Mouse (Mus musculus): ENCODE measurements around the gene Olfr642.

Olfr642 gene

DNA sequence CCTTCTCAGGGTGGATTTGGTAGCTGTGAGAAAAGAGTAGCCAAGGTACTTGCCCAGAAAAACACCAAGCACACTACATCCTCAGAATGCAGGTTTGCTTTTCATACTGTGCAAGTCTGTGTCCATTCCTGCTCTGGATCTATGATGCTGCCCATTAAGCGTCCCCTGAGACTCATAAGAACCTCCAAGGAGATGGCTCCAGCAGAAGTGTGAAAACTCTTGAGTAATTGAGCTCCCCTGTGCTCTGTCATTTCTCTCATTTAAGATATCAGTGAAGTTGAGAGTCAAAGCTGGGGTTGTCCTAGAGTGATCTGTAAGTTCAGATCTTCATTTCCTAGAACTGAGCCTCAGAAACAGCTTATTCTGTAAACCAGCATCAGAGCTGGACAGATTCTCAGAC is at the start of gene Olfr642:
TSS of gene Olfr642 (minus strand) at position 101 of the 400 bp plus-strand sequence.
- no peak for DNase-seq (ENCODE audit: low spot score)

DNA sequence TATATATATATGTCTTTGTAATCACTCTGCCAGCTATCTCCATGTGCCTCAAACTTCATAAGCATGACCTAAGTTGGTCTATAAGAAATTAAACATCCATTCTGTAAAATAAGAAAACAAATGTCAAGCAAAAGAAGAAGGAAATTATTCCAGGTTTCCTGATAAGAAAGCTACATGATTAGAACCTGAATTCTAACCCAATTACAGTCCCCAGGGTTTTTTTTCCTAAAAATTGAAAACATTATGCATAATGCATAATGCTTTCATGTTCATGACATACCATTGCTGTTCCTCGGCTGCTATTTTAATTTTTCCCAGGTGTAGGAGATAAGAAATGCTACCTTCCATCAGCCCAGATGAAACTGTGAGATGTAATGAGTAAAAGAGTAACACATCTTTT is 32.9 kb upstream of the Olfr642 start, which contains the start of gene Olfr645:
TSS of gene Olfr645 (minus strand) at position 101 of the 400 bp plus-strand sequence.
- DNase-seq (ENCODE audit: low spot score) = no peak

DNA sequence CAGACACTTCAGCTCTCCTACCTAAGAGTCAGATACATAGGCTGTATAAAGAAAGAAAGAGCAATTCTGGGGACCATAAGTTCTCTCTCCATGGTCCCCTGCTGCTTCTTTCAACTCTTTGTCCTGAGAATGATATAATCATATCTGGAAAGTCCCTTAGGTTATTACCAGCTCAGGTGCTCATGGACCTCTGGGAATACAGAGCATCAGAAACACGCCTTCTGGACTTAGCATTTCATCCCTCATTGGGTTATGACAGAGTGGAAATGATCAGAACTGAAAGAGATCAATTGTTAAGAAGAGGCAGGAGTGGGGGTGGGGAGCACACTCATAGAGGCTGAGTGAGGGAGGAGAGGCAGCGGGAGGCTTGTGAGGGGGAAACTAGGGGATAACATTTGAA is 19.3 kb upstream of the Olfr642 start, which contains the start of gene Olfr644:
TSS of gene Olfr644 (minus strand) at position 101 of the 400 bp plus-strand sequence.
- DNase-seq (ENCODE audit: low spot score) = no peak

DNA sequence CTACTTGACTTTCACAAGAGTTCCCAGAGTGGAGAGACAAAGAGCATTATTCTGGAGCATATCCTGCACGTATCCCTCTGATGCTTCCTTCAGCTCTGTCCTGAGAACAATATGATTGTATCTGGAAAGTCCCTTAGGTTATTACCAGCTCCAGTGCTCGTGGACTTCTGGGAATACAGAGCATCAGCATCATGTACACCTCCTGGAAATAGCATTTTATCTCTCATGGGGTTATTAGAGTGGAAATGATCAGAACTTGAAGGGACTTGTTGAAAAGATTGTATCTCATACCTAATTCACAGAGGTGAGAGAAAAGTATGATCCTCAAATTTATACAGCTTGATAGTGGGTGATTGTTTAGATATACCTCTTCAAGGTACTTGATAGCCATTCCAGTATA is 8.9 kb upstream of the Olfr642 start, which contains the start of gene 4930516K23Rik:
TSS of gene 4930516K23Rik (minus strand) at position 101 of the 400 bp plus-strand sequence.
- DNase-seq (ENCODE audit: low spot score) = no peak

DNA sequence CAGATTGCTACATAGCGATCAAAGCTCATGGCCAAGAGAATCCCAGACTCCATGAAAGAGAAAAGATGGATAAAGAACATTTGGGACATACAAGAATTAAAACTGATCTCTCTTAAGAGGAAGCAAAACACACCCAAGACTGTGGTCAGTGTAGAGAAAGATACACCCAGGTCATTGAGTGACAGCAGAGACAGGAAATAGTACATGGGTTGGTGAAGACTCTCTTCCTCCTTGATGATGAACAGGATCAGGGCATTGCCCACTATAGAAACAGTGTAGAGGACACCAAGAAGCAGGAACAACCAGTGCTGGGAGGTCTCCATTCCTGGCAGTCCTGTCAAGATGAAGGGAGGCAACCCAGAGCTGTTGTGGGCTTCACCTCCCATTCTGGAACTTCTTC is 6.7 kb upstream of the Olfr642 start:
- DNase-seq (ENCODE audit: low spot score) = no peak

DNA sequence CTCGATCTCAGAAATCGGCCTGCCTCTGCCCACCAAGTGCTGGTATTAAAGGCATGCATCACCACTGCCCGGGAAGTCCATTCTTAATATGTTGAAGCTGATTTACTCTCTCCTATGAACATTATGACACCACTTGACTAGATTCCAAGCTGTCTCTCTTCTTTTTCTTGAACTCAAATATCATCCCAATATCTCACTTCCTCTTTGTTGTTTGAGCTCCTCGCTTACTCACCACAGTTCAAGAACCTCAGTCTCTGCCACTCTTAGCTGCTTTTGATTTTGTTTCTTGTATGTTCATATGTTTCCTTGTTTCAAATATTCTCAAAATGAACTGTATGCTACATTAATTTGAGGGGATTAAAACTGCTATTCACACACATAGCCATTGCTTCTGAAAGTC is 1.7 kb downstream of the Olfr642 start:
- DNase-seq (ENCODE audit: low spot score) = no peak

DNA sequence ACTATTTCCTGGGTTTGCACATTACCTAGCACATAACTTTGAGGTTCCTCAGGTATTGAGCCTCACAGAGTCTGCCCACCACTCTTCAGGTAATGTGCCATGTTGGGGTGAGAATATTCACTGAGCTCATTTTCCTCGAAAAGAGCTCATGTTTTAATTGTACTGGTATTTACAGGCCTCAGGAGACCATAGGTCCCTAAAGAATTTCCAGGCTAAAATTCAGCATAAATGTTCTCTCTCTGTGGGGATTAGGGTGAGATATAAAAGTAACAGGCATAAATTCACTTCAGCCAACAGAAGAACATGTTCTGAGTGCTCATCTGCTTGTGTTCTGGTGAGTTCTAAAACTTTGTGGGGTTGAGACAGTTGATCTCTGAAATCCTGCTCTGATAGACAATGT is 17.3 kb downstream of the Olfr642 start, which contains the start of gene Olfr641:
TSS of gene Olfr641 (plus strand) at position 301 of the 400 bp plus-strand sequence.
- no peak for DNase-seq (ENCODE audit: low spot score)

DNA sequence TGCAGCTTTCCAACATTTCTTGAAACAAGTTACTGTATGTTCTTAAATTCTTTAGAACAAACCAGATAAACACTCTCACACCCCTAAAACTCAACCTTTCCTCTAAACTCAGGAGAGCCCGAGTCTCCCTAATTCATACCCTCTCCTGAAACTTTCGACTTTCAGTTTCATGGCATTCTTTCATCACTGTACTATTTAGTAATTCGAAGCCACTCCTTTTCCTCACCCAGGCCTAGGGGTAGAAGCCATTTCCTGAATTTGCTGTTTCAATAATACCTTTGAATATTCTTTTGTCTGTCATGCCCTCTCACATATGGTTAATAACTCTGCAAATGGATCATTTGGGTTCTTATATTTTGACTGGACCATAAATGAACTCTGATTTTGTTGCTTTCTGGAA is 25.5 kb downstream of the Olfr642 start:
- DNase-seq (ENCODE audit: low spot score) = no peak

DNA sequence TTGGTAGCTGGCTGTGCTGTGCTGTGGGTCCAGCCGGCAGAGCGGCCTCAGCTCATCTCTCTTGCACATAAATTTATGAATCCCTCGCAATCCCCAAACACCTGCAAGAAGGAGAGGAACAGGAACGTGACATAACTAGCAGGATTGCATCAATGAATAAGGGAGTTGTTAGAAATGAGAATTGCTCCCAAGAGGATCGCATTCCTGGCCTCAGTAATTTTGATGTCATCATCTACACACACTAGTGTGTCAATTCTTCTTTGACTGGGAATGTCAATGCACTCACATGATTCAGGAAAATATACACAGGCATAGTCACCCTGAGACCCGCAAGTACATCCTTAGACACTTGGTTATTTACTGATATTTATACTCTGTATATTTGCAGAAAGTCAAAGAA is 27.0 kb downstream of the Olfr642 start, which contains the start of gene Olfr640:
TSS of gene Olfr640 (minus strand) at position 101 of the 400 bp plus-strand sequence.
- DNase-seq (ENCODE audit: low spot score) = no peak

DNA sequence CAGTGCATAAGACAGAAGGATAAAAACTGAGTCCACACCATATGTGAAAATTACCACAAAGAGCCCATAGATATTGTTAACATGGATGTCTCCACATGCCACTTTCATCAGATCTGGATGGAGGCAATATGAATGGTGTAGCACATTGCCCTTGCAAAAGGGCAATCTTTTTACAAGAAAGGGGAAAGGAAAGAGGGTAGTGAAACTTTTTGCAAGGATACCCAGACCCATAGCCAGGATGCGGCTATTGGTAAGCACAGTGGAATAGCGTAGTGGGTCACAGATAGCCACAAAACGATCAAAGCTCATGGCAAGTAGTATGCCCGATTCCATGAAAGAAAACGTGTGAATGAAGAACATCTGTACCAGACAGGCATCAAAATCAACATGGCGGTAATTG is 30.8 kb downstream of the Olfr642 start:
- DNase-seq (ENCODE audit: low spot score) = no peak

DNA sequence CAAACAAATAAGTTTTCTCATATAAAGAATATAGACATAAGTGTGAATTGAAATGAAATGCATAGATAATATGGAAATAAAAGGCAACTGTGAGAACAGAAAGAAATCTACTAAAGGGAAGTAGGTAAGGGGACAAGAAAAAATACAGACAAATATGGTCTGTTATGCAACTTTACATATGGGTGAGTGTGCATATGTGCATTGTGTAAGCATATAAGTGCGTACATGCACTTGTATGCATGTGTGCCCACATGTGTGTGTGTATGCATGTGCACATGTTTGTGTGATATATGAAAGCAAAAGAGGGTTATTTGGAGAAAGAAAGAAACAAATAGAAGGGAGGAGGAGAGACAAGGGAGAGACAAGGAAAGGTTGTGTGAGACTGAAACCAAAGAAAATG is 33.5 kb downstream of the Olfr642 start:
- DNase-seq (ENCODE audit: low spot score) = no peak

DNA sequence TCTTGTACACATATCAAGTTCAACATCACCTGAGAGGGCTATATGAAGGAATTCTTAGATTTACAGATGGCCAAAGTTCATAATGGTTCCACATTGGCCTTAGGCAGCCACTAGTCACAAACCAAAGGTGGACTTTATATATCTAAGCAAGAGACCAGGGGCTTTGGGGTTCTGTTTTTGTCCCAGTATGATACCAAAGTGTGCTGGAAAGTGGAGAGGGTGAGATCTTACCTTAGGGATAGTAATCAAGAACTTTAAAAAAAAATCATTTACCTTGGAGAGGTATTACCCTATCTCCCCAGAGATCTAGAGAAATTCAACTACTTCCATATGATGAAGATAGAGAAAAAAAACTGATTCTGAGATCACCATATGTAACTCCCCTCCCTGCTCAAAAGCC is 35.3 kb downstream of the Olfr642 start, which contains the start of gene Olfr639:
TSS of gene Olfr639 (minus strand) at position 101 of the 400 bp plus-strand sequence.
- no peak for DNase-seq (ENCODE audit: low spot score)

DNA sequence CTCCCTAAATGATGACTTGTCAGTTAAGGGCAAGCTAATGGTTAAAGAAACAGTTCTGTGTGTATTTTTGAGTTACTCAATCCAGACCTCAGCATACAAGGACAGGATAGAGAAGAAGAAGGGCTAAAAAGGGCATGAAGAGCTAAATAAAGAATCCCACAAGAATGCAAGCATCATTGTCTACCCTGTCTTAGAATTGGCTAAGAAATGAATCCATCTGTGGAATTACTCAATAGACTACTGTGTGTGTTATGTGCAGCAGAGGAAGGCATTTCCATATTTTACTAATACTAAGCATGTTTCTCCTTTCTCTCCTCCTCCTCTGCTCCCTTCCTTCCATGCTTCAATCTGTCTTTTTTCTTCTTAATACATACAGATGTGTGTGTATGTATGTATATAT is 53.3 kb downstream of the Olfr642 start:
- no peak for DNase-seq (ENCODE audit: low spot score)

DNA sequence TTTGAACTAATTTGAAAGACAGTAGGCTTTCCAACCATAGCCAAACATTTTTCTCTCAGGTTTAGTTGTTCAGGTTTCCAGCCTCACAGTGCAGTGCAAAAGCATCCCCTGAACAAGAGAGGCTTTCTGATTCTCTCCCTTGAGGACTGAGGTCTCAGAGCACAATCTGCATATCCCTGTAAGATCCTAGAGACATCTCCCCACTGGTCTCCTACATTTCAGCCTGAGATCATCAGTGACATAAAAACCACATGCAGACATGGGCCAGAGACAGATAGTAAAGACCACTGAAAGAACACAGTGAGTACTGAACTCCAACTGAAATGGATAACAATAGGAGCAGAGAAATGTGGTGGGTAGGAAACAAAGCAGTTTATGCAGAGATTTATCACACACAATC is 54.0 kb downstream of the Olfr642 start, which contains the start of gene Olfr638:
TSS of gene Olfr638 (plus strand) at position 301 of the 400 bp plus-strand sequence.
- DNase-seq (ENCODE audit: low spot score) = no peak

Data from testis, postnatal 10 days (tissue).